Mouse (Mus musculus) heart, postnatal 4 days (tissue): Measurements from ENCODE around the gene Gm45717. TPM values are rescaled to one million over a fixed set of nuclear protein-coding genes. Genes with fewer than 3 reads are reported as not detected.
"Not testable (repeated sequence)": the region's sequence is repeated elsewhere in the genome, so short reads cannot be mapped to it uniquely, and the experiment has no call there.

Experiments
- DNase-seq: peaks from one replicate; pipeline ENCODE4 v3.0.0; 2021
- total RNA-seq, 2 experiments: library from RNA; stranded (reverse); gene quantifications; 2 replicates each; pipeline ENCODE4 v1.2.3; 2021

Gene Gm45717
- total RNA-seq: not detected

- peak; percentile 86 for DNase-seq
Measured at GRCm38 (mm10) chr7:140955758-140956555, at the start of gene Gm45717, which contains the start of gene Ifitm2. Gene Gm45717, minus strand, starts transcription at chr7:140955937. Gene Ifitm2, minus strand, starts transcription at chr7:140955987.

GRCm38 (mm10) chr7:141003248-141004010 lies 47.7 kb upstream of the Gm45717 start:
- DNase-seq: no peak

GRCm38 (mm10) chr7:141000881-141001708 lies 45.4 kb upstream of the Gm45717 start:
- no peak for DNase-seq

GRCm38 (mm10) chr7:140998853-140999700 lies 43.3 kb upstream of the Gm45717 start:
- no peak for DNase-seq

GRCm38 (mm10) chr7:140997817-140998216 lies 42.1 kb upstream of the Gm45717 start:
- DNase-seq: no peak

GRCm38 (mm10) chr7:140991117-140991689 lies 35.5 kb upstream of the Gm45717 start:
- no peak for DNase-seq

GRCm38 (mm10) chr7:140990622-140991021 lies 34.9 kb upstream of the Gm45717 start:
- DNase-seq: no peak

GRCm38 (mm10) chr7:140990185-140990584 lies 34.4 kb upstream of the Gm45717 start:
- DNase-seq: no peak

GRCm38 (mm10) chr7:140989022-140989421 lies 33.3 kb upstream of the Gm45717 start:
- DNase-seq: no peak

- DNase-seq: no peak
Measured at GRCm38 (mm10) chr7:140987182-140988138, 31.7 kb upstream of the Gm45717 start.

- no peak for DNase-seq
Measured at GRCm38 (mm10) chr7:140982971-140983370, 27.2 kb upstream of the Gm45717 start.

- no peak for DNase-seq
Measured at GRCm38 (mm10) chr7:140981704-140982103, 26.0 kb upstream of the Gm45717 start.

- not testable (repeated sequence) for DNase-seq
Measured at GRCm38 (mm10) chr7:140976720-140977119, 21.0 kb upstream of the Gm45717 start.

GRCm38 (mm10) chr7:140975465-140975864 lies 19.7 kb upstream of the Gm45717 start:
- no peak for DNase-seq

GRCm38 (mm10) chr7:140974940-140975339 lies 19.2 kb upstream of the Gm45717 start:
- no peak for DNase-seq

GRCm38 (mm10) chr7:140973396-140974165 lies 17.8 kb upstream of the Gm45717 start:
- DNase-seq: no peak

- peak; percentile 48 for DNase-seq
Measured at GRCm38 (mm10) chr7:140971479-140972171, 15.9 kb upstream of the Gm45717 start.

- DNase-seq: no peak
Measured at GRCm38 (mm10) chr7:140970931-140971330, 15.2 kb upstream of the Gm45717 start.

- not testable (repeated sequence) for DNase-seq
Measured at GRCm38 (mm10) chr7:140968710-140969109, 13.0 kb upstream of the Gm45717 start.
